Mouse (Mus musculus): ENCODE results near the gene Tbcd.

Tbcd gene

GRCm38 (mm10) chr11:121529747-121530146 is 78.0 kb downstream of the Tbcd start:
- DNase-seq (ENCODE audit: low read depth, low spot score) = no peak

- no peak for DNase-seq (ENCODE audit: low read depth, low spot score)
Measured at GRCm38 (mm10) chr11:121536528-121536927, 84.8 kb downstream of the Tbcd start.

- no peak for DNase-seq (ENCODE audit: low read depth, low spot score)
Measured at GRCm38 (mm10) chr11:121542471-121542870, 90.7 kb downstream of the Tbcd start.

GRCm38 (mm10) chr11:121543287-121543856 is 91.6 kb downstream of the Tbcd start:
- no peak for DNase-seq (ENCODE audit: low read depth, low spot score)

- peak; percentile 17 for DNase-seq (ENCODE audit: low read depth, low spot score)
Measured at GRCm38 (mm10) chr11:121543922-121544321, 92.2 kb downstream of the Tbcd start.

- peak; percentile 23 for DNase-seq (ENCODE audit: low read depth, low spot score)
Measured at GRCm38 (mm10) chr11:121544755-121545397, 93.1 kb downstream of the Tbcd start.

GRCm38 (mm10) chr11:121545398-121546034 is 93.8 kb downstream of the Tbcd start:
- DNase-seq (ENCODE audit: low read depth, low spot score) = peak; percentile 84

GRCm38 (mm10) chr11:121547234-121547633 is 95.5 kb downstream of the Tbcd start:
- no peak for DNase-seq (ENCODE audit: low read depth, low spot score)

GRCm38 (mm10) chr11:121547925-121548324 is 96.2 kb downstream of the Tbcd start:
- DNase-seq (ENCODE audit: low read depth, low spot score) = no peak

- DNase-seq (ENCODE audit: low read depth, low spot score) = no peak
Measured at GRCm38 (mm10) chr11:121548996-121549842, 97.5 kb downstream of the Tbcd start.

GRCm38 (mm10) chr11:121549843-121550647 is 98.3 kb downstream of the Tbcd start:
- peak; percentile 21 for DNase-seq (ENCODE audit: low read depth, low spot score)

- no peak for DNase-seq (ENCODE audit: low read depth, low spot score)
Measured at GRCm38 (mm10) chr11:121551206-121551799, 99.6 kb downstream of the Tbcd start.

GRCm38 (mm10) chr11:121552167-121552566 is 100.4 kb downstream of the Tbcd start:
- no peak for DNase-seq (ENCODE audit: low read depth, low spot score)

- DNase-seq (ENCODE audit: low read depth, low spot score) = no peak
Measured at GRCm38 (mm10) chr11:121552846-121553457, 101.2 kb downstream of the Tbcd start.

- no peak for DNase-seq (ENCODE audit: low read depth, low spot score)
Measured at GRCm38 (mm10) chr11:121553458-121553857, 101.7 kb downstream of the Tbcd start.

GRCm38 (mm10) chr11:121556727-121557126 is 105.0 kb downstream of the Tbcd start:
- DNase-seq (ENCODE audit: low read depth, low spot score) = no peak

GRCm38 (mm10) chr11:121557946-121558345 is 106.2 kb downstream of the Tbcd start:
- no peak for DNase-seq (ENCODE audit: low read depth, low spot score)

GRCm38 (mm10) chr11:121558522-121558921 is 106.8 kb downstream of the Tbcd start:
- no peak for DNase-seq (ENCODE audit: low read depth, low spot score)

GRCm38 (mm10) chr11:121559527-121560293 is 108.0 kb downstream of the Tbcd start:
- no peak for DNase-seq (ENCODE audit: low read depth, low spot score)

- peak; percentile 13 for DNase-seq (ENCODE audit: low read depth, low spot score)
Measured at GRCm38 (mm10) chr11:121560294-121560663, 108.5 kb downstream of the Tbcd start.
